Comparison of ENCODE assay signal across 12 mouse cellular contexts in the genomic region with DNA sequence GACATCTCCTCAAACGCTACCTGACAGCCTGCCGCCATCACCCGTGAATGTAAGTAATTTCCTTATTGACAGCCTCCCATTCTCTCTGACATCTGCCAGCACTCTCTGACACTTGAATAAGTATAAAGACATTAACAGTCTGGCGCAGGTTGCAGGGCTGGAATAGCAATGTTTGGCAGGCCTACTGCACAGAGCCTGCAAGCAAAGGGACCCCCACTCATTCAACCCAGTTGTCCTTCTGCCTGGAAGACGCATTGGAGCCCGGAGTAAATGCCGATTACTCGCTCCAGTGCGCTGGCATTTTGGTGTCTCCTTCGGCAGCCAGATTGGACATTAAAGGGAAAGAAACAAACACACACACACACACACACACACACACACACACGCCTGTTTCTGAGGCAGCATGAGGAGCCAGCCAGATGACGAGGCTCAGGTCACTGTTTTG.
DNase-seq lines count a peak whose midpoint lies in the region; ATAC-seq and TF ChIP-seq lines count a peak whose summit lies in the region.
"Had no signal": no experiment of that assay in that cellular context is flagged by ENCODE, and none has a peak within 500 bp of the region (broad histone marks: within the 10 kb centered on the region; RNA-seq: fewer than 3 reads in every experiment).

No protein-coding gene starts in this region.

- no peaks in the 10 kb centered on the region for H3K36me3 ChIP-seq in forebrain, postnatal 0 days (ENCODE audit: insufficient read depth)
- H3K36me3 ChIP-seq in midbrain, embryonic 16.5 days (ENCODE audit: control insufficient read depth, insufficient read depth, low read length) = no peaks in the 10 kb centered on the region
- H3K36me3 ChIP-seq: stomach, embryonic 15.5 days had no signal

- H3K4me1 ChIP-seq in forebrain, postnatal 0 days (ENCODE audit: insufficient read depth) = peaks cover 14% of the 10 kb centered on the region
- H3K4me1 ChIP-seq in midbrain, embryonic 16.5 days (ENCODE audit: control insufficient read depth, insufficient read depth, low read length) = peaks cover 15% of the 10 kb centered on the region
- H3K4me1 ChIP-seq: stomach, embryonic 15.5 days had no signal

- no peak for TF ChIP-seq CTCF in forebrain, postnatal 0 days (IDR thresholded peaks at IDR 0.05; ENCODE audit: low read depth)

- 0 out of 2 replicates have a peak overlapping the region, but pooled peaks have one; percentile 33 for H3K9ac ChIP-seq in forebrain, postnatal 0 days
- 0 out of 2 replicates have a peak overlapping the region, but pooled peaks have one; percentile 35 for H3K9ac ChIP-seq in midbrain, embryonic 16.5 days (ENCODE audit: low read depth, low read length)
- H3K9ac ChIP-seq: stomach, embryonic 15.5 days had no signal

- peak overlapping the region; percentile 33 for H3K4me2 ChIP-seq in forebrain, postnatal 0 days (ENCODE audit: low read depth)
- peak overlapping the region; percentile 37 for H3K4me2 ChIP-seq in midbrain, embryonic 16.5 days (ENCODE audit: low read length)
- H3K4me2 ChIP-seq: stomach, embryonic 15.5 days had no signal

- H3K9me3 ChIP-seq in forebrain, postnatal 0 days (ENCODE audit: low read length) = no peaks in the 10 kb centered on the region
- H3K9me3 ChIP-seq in midbrain, embryonic 16.5 days (replicated peaks; ENCODE audit: control insufficient read depth, low read length, poor library complexity, severe bottlenecking) = no peaks in the 10 kb centered on the region
- H3K9me3 ChIP-seq: stomach, embryonic 15.5 days had no signal

- ATAC-seq in forebrain, postnatal 0 days = peak; percentile 95
- peak; percentile 92 for ATAC-seq in midbrain, embryonic 16.5 days

- intact Hi-C loops in left cerebral cortex, postnatal 10 days (cut with DNase I) = no loop called here

- WGBS in forebrain, postnatal 0 days = 9% methylated on average over 12 of the region's 12 CpGs
- WGBS in midbrain, embryonic 16.5 days = 9% methylated on average over 12 of the region's 12 CpGs

- no peak overlapping the region for H3K4me3 ChIP-seq in forebrain, postnatal 0 days (ENCODE audit: low read depth, low read length)
- no peak overlapping the region for H3K4me3 ChIP-seq in midbrain, embryonic 16.5 days (ENCODE audit: low read depth, low read length)
- H3K4me3 ChIP-seq: erythroblast, embryonic 14.5 days; stomach, embryonic 15.5 days had no signal

- no peaks in the 10 kb centered on the region for H3K27me3 ChIP-seq in forebrain, postnatal 0 days (ENCODE audit: insufficient read depth, low read length)
- H3K27me3 ChIP-seq in midbrain, embryonic 16.5 days (ENCODE audit: control insufficient read depth, insufficient read depth, low read depth, low read length) = no peaks in the 10 kb centered on the region
- H3K27me3 ChIP-seq: stomach, embryonic 15.5 days had no signal

- peak overlapping the region; percentile 68 for H3K27ac ChIP-seq in forebrain, postnatal 0 days (ENCODE audit: low read depth, low read length)
- peak overlapping the region; percentile 69 for H3K27ac ChIP-seq in midbrain, embryonic 16.5 days (ENCODE audit: low read length)
- H3K27ac ChIP-seq: stomach, embryonic 15.5 days had no signal

- peak; percentile 27 to 32 for DNase-seq in left cerebral cortex, postnatal 10 days (ENCODE audit: extremely low spot score in 1 of 2, low spot score in 2 of 2)
- DNase-seq in left cerebral cortex, adult 9 months (ENCODE audit: low spot score in 2 of 2) = no peak
- DNase-seq in embryo, embryonic 10.5 days (ENCODE audit: low spot score) = peak; percentile 43
- peak; percentile 83 for DNase-seq in forebrain, postnatal 0 days
- DNase-seq in yolk sac, embryonic 10.5 days (ENCODE audit: low spot score) = no peak
- no peak for DNase-seq in thymus, adult 18-20 months
- no peak for DNase-seq in gastrocnemius, postnatal 25 days
- DNase-seq: heart, postnatal 14 days; lung, postnatal 10 days had no signal

Comparison
In these comparisons a context has a peak if more than half of its experiments do, and no peak if none do; other contexts are left out.
1. DNase-seq: peak in left cerebral cortex, postnatal 10 days (2 of 2), embryo, embryonic 10.5 days (single experiment) and forebrain, postnatal 0 days (single experiment); none in left cerebral cortex, adult 9 months (0 of 2), yolk sac, embryonic 10.5 days (single experiment), thymus, adult 18-20 months (0 of 2) and gastrocnemius, postnatal 25 days (single experiment).